Mouse (Mus musculus) heart, adult 2 months (tissue): ENCODE results near the gene Nhej1.

ENCODE experiments used
- CTCF ChIP-seq: fragments of 200-600 bp; IDR thresholded peaks from 2 replicates; pipeline ENCODE4 v1.8.1; 2022; ENCODE audit warnings: antibody characterized with exemption, mild to moderate bottlenecking, moderate library complexity
- EP300 ChIP-seq: fragments of 200-500 bp; IDR thresholded peaks from 2 replicates; pipeline ENCODE4 v1.6.1; 2011; ENCODE audit warnings: low read depth, low read length, control low read depth; ENCODE audit not compliant: insufficient read depth
- POLR2A ChIP-seq: fragments of 200-500 bp; IDR thresholded peaks from 2 replicates; pipeline ENCODE4 v1.6.1; 2011; ENCODE audit warnings: mild to moderate bottlenecking, low read depth, low read length, control low read depth; ENCODE audit not compliant: insufficient read depth

- no peak for TF ChIP-seq CTCF
- TF ChIP-seq POLR2A = no peak
- no peak for TF ChIP-seq EP300
These were observed 162.2 kb downstream of the Nhej1 start for GRCm38 (mm10) chr1:74962853-74963227.
